Mouse (Mus musculus): Measurements from ENCODE around the gene Defb6.

Gene Defb6

DNA sequence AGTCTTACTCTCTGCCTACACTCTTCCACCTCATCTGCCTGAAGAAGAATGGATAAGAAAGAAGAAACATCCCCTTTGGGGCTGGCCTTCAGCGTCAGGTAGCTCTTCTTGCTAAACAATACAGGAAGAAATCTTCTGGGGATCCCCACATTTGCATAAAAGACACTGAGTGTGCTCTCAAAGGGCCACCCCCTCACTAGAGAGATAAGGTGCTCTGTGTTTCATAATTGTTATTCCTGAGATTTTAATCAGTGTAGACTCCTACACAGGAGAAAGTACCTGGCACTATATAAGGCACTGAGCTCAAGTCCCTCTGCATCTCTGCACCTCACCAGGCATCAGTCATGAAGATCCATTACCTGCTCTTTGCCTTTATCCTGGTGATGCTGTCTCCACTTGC is at the start of gene Defb6:
Gene Defb6 (plus strand): TSS at position 318 of the 400 bp plus-strand sequence.
- DNase-seq, result no peak

DNA sequence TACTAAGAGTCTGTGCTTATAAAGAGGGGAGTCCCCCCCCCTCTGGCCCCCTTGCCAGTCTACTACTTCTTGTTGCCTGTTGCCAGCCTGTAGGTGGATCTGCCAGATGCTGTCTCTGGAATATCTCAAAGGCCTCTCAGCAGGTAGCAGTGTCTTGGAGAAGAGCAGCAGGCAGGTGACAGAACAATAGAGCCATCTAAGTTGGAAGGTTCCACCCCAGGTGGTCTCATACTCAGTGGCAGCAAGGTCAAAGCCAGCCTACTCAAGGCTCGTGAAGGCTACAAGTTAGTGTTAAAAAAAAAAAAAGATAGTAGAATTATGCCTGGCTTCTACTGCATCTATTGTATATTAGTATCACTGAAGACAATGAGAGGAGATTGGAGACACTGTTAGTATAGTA is 12.8 kb downstream of the Defb6 start:
- DNase-seq, result no peak

GRCm38 (mm10) chr8:19239616-19240015 is 14.3 kb downstream of the Defb6 start, which contains the start of gene Defb46:
Gene Defb46 (plus strand): TSS chr8:19239916.
- no peak for DNase-seq

DNA sequence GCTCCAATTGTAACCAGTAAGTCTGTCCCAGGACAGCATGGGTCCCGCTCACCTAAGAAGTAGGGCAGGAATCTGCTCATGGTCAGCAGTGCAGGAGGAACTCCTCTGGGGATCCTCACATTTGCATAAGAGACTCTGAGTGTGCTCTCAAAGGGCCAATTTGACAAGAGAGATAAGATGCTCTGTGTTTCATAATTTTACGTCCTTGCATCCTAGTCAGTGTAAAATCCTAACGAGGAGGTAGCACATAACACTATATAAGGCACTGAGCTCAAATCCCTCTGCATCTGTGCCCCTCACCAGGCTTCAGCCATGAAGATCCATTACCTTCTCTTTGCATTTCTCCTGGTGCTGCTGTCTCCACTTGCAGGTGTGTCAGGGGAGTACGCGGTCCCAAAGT is 22.0 kb downstream of the Defb6 start, which contains the start of gene Defb5:
Gene Defb5 (plus strand): TSS at position 301 of the 400 bp plus-strand sequence.
- DNase-seq, result no peak

GRCm38 (mm10) chr8:19258136-19258535 is 32.9 kb downstream of the Defb6 start:
- no peak for DNase-seq

GRCm38 (mm10) chr8:19259667-19260066 is 34.4 kb downstream of the Defb6 start:
- DNase-seq, result no peak
